Mouse (Mus musculus): ENCODE measurements around the gene Gtpbp4. TPM values are rescaled to one million over a fixed set of nuclear protein-coding genes. Genes with fewer than 3 reads are reported as not detected.

Gene Gtpbp4
- 44.1 and 51.9 TPM in 2 replicates for polyA plus RNA-seq (2021; fragmentation: Nextera tagmentation)
- long read RNA-seq, experiment 1, full-length matches to known transcripts: 58 of 134 reads
- long read RNA-seq, experiment 1, partial matches to known transcripts: 65 of 134 reads
- long read RNA-seq, experiment 1, other reads (novel, unspliced or antisense): 11 of 134 reads
- long read RNA-seq, experiment 2, full-length matches to known transcripts: 16 of 77 reads
- long read RNA-seq, experiment 2, partial matches to known transcripts: 55 of 77 reads
- long read RNA-seq, experiment 2, other reads (novel, unspliced or antisense): 6 of 77 reads

DNA sequence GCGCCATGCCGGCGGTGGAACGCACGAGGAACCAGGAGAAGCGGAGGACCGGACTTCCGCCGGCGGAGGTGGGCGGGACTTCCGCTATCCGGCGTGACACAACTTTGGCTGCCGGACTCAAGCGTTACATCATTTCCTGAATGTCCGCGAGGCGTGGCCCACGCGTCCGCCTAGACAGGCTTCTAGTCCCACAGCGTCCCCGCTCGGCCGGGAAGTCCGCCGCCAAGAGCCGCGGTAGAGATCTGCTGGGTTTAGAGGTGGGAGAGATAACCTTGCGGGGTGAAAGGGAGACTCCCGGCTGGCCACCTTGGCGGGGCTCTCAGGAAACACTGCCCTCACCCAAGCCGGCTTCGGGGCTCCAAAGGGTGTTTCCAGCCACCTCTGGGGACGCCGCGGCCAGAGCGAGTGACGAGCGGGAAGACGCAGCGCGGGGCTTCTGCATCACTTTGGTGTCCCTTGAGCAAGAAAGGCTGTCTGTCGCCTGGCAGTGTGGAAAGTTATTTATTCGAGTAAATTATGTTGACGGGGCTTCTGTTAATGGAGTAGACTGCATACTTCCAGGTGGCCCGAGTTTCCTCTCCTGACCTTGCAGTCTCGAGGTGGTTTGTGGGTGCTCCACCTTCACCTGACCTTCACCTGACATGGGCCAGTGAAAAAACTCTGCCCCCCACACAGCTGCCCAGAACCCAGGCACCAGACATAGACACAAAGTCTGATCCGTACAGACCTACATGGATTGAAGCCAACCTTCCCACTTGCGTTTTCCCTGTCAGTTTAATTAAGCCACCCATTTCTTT, at the start of gene Gtpbp4:
TSS of gene Gtpbp4 (minus strand) at position 94 of the 797 bp plus-strand sequence.

DNA sequence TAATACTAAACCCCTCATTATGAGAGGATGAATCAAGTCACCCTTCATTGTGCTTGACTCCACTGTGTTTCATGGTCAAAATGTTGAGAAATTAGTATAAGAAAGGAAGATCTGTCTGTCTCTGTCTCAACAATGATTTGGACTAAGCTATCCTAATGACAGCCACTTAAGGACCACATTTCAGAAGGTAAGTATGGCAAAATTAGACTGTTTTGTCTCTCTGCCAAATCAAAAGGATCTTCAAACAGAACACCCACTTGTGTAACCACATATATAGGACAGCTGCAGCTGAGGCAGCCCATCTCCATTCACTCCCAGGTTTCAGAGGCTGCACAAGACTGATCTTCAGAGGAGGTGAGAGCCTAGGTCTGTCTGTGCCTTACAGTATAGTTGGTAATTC, 43.3 kb downstream of the Gtpbp4 start, which contains the start of gene Idi2:
TSS of gene Idi2 (plus strand) at position 301 of the 400 bp plus-strand sequence.

DNA sequence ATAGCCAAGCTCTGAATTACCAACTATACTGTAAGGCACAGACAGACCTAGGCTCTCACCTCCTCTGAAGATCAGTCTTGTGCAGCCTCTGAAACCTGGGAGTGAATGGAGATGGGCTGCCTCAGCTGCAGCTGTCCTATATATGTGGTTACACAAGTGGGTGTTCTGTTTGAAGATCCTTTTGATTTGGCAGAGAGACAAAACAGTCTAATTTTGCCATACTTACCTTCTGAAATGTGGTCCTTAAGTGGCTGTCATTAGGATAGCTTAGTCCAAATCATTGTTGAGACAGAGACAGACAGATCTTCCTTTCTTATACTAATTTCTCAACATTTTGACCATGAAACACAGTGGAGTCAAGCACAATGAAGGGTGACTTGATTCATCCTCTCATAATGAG, 47.8 kb downstream of the Gtpbp4 start, which contains the start of gene Gm9745:
TSS of gene Gm9745 (minus strand) at position 101 of the 400 bp plus-strand sequence.

Other genes starting within 250 kb of the Gtpbp4 start
- 18.9 and 25.4 TPM in 2 replicates for gene Wdr37, start 124.2 kb downstream of the Gtpbp4 start, polyA plus RNA-seq (2021; fragmentation: Nextera tagmentation)
- gene Idi1, start 110.6 kb downstream of the Gtpbp4 start, polyA plus RNA-seq (2021; fragmentation: Nextera tagmentation): 24.8 and 32.2 TPM in 2 replicates
- gene Gm9745, start 47.9 kb downstream of the Gtpbp4 start, polyA plus RNA-seq (2021; fragmentation: Nextera tagmentation): not detected in 2 replicates
- not detected in 2 replicates for gene Idi2, start 43.2 kb downstream of the Gtpbp4 start, polyA plus RNA-seq (2021; fragmentation: Nextera tagmentation)
- 13.0 and 37.9 TPM in 2 replicates for gene Larp4b, start 97.8 kb upstream of the Gtpbp4 start, polyA plus RNA-seq (2021; fragmentation: Nextera tagmentation)